Mouse (Mus musculus): ENCODE measurements around the gene Cd24a.

GRCm38 (mm10) chr10:43557630-43558165 is 20.4 kb upstream of the Cd24a start:
- TF ChIP-seq POLR2A (IDR thresholded peaks at IDR 0.05; ENCODE audit: low read depth, low read length) (no peak), CTCF (IDR thresholded peaks at IDR 0.05; ENCODE audit: extremely low read depth, insufficient read depth, insufficient read length, insufficient replicate concordance) (no peak)
